Mouse (Mus musculus) spleen, adult 2 months (tissue): ENCODE results near the gene Mkrn1. TPM values are rescaled to one million over a fixed set of nuclear protein-coding genes. Genes with fewer than 3 reads are reported as not detected.
"Not testable (repeated sequence)": the region's sequence is repeated elsewhere in the genome, so short reads cannot be mapped to it uniquely, and the experiment has no call there.

Experiments used
- DNase-seq, 2 experiments: peaks; one replicate each; pipeline versions ENCODE4 v3.0.0 to v3.0.0-alpha.2; 2012 to 2021; ENCODE audit warnings: low spot score in 2 of 2, low read depth in 1 of 2
- H3K27ac ChIP-seq: fragments of 200-500 bp; 2 replicates; pipeline ENCODE4 v1.5.1; 2012; ENCODE audit warnings: low read length, inconsistent platforms; ENCODE audit not compliant: insufficient read depth
- H3K27me3 ChIP-seq: fragments of 200-500 bp; 2 replicates; pipeline ENCODE4 v1.6.1; 2012; ENCODE audit warnings: mild to moderate bottlenecking, moderate library complexity, low read length, inconsistent platforms; ENCODE audit not compliant: control insufficient read depth, insufficient read depth
- H3K36me3 ChIP-seq: fragments of 200-500 bp; 2 replicates; pipeline ENCODE4 v1.6.1; 2012; ENCODE audit warnings: mild to moderate bottlenecking, low read length, inconsistent platforms; ENCODE audit not compliant: control insufficient read depth, insufficient read depth
- H3K4me1 ChIP-seq: fragments of 200-500 bp; 2 replicates; pipeline ENCODE4 v1.6.1; 2011; ENCODE audit warnings: inconsistent platforms; ENCODE audit not compliant: control insufficient read depth, insufficient read depth, insufficient read length
- H3K4me3 ChIP-seq: fragments of 200-500 bp; 2 replicates; pipeline ENCODE4 v1.5.1; 2011; ENCODE audit warnings: mild to moderate bottlenecking, inconsistent platforms; ENCODE audit not compliant: insufficient read depth, insufficient read length; ENCODE audit errors: extremely low read depth
- CTCF ChIP-seq: fragments of 200-500 bp; IDR thresholded peaks from 2 replicates; pipeline ENCODE4 v1.5.1; 2011; ENCODE audit warnings: mild to moderate bottlenecking, inconsistent platforms; ENCODE audit not compliant: insufficient read depth, insufficient read length, insufficient replicate concordance; ENCODE audit errors: extremely low read depth
- POLR2A ChIP-seq: fragments of 200-500 bp; IDR thresholded peaks from 2 replicates; pipeline ENCODE4 v1.6.1; 2011; ENCODE audit warnings: low read depth, low read length, inconsistent platforms
- WGBS: fragments of 180-500 bp; shearing (Covaris S2); methylation state at CpG from one replicate; pipeline ENCODE4 v1.1.7; 2018; 5-methylcytosine and 5-hydroxymethylcytosine counted together
- polyA plus RNA-seq: library from polyadenylated mRNA; depleted of rRNA; stranded (reverse); fragments of >200 nt; gene quantifications from 2 replicates; pipeline ENCODE4 v1.2.3, GENCODE M21; 2012

The Mkrn1 gene
- polyA plus RNA-seq, 1 experiment = 131 TPM

DNA sequence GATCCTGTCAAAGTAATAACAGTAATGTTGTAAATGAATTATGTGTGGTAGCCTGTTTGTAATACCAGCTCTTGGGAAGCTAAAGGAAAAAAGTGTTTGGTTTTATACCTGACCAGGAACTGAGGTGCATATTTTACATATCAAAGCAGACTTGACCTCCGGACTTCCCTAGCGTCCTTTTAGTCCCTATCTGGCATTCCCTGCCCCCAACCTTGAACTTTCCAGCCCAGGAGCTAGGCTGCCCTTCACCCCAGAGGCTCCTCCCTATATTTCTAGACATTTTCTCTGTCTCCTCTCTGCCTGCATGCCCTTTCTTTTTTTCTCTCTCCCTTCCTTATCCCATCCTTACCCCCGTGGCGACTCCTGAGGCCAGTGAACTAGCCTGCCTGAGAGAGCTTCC, 605 bp upstream of the Mkrn1 start:
- Histone ChIP-seq H3K4me1 (no peaks in the 10 kb centered on the region; the same call in 1 of the 2 replicates), H3K4me3 (no peak overlapping the region), H3K27ac (no peak overlapping the region), H3K27me3 (no peaks in the 10 kb centered on the region), H3K36me3 (no peaks in the 10 kb centered on the region)
- no peak for DNase-seq
- WGBS = 73% methylated on average over 4 of the region's 4 CpGs
- TF ChIP-seq POLR2A = no peak
- TF ChIP-seq CTCF = no peak

DNA sequence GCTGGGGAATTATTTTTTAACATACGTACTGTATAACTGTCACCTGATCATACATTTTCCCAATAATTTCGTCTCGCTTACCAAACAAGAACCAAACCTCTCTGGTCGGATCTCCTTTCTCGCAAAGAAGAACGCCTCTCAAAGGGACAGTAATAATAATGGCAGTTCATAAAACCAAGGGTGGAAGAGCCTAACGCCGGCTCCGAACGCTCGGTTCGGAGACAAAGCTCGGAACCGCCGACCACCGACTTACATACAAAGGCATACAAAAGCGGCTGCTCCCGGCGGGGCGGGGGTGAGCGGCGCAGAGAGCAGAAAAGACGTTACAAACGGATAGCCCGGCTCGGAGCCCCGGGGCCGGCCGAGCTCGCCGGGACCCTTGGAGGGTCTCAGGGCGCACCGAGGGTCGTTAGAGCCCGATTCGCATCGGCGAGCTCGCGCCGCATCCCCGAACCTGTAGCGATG, 844 bp downstream of the Mkrn1 start:
- TF ChIP-seq CTCF (no peak), POLR2A (no peak)
- under 1% methylated on average over 43 of the region's 43 CpGs for WGBS
- Histone ChIP-seq H3K4me3 (peak overlapping the region; percentile 70), H3K4me1 (no peaks in the 10 kb centered on the region; the same call in 1 of the 2 replicates), H3K27ac (peak overlapping the region; percentile 77), H3K36me3 (no peaks in the 10 kb centered on the region), H3K27me3 (no peaks in the 10 kb centered on the region)
- DNase-seq = no peak

DNA sequence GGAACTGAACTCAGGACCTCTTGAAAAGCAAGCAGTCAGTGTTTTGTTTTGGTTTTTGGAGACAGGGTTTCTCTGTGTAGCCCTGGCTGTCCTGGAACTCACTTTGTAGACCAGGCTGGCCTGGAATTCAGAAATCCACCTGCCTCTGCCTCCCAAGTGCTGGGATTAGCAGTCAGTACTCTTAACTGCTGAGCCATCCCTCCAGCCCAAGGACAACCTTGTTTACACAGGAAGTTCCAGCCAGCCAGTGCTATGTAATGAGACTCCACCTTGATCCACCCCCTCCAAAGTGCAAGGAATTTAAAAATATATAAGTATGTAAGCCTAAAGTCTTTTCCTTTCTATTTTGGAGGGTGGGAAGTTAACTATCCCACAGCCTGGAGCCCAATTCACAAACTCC, 3.6 kb downstream of the Mkrn1 start:
- DNase-seq, H3K27me3 ChIP-seq, H3K4me3 ChIP-seq, H3K36me3 ChIP-seq, H3K4me1 ChIP-seq, H3K27ac ChIP-seq: not testable (repeated sequence)

DNA sequence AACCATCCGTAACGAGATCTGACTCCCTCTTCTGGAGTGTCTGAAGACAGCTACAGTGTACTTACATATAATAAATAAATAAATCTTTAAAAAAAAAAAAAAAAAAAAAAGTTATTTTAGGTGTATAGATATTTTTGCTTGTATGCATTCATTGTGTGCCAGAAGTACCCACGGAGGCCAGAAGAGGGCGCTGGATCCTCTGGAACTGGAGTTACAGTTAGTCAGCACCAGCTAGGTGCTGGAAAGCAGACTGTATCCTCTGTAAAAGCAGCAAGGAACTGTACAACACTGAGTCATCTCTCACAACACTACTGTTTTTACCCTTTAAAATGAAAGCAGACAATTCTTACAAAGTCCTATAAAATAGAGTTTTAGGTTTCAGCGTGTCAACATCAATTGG, 4.5 kb downstream of the Mkrn1 start:
- DNase-seq = peak; percentile 45 to 61

DNA sequence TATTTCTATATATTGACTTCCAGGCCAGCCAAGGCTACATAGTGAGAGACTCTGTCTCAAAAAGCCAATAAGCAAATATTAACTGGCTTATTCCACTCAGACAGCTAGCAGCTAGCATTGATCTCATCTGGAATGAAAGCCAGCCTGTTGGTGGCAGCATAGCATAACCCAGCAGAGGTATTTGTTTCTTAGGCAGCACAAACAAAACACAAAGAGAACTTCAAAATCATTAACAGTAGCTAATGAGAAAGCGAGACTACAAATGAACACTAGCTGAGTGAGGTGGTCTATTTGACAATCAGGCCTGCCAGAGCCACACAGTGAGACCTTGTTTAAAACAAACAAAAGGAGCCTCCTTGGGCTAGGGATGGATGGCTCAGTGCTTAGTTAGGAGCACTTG, 6.2 kb downstream of the Mkrn1 start:
- no peak for TF ChIP-seq POLR2A
- TF ChIP-seq CTCF = no peak
- Histone ChIP-seq H3K4me3 (no peak overlapping the region), H3K27me3 (no peaks in the 10 kb centered on the region), H3K4me1 (peaks cover 2% of the 10 kb centered on the region; the same call in 1 of the 2 replicates), H3K36me3 (peaks cover 5% of the 10 kb centered on the region; the same call in 1 of the 2 replicates), H3K27ac (no peak overlapping the region)
- DNase-seq = no peak
- 90% methylated on average over 1 of the region's 1 CpGs for WGBS

More for the DNA sequence above, 4.5 kb downstream of the Mkrn1 start:
- WGBS = 59% methylated on average over 3 of the region's 5 CpGs
- no peak for TF ChIP-seq POLR2A
- TF ChIP-seq CTCF = peak; percentile 49; the same call in 1 of the 2 replicates
- H3K27me3 ChIP-seq = no peaks in the 10 kb centered on the region
- H3K36me3 ChIP-seq = no peaks in the 10 kb centered on the region
- no peaks in the 10 kb centered on the region; the same call in 1 of the 2 replicates for H3K4me1 ChIP-seq
- no peak overlapping the region for H3K27ac ChIP-seq
- H3K4me3 ChIP-seq = no peak overlapping the region

DNA sequence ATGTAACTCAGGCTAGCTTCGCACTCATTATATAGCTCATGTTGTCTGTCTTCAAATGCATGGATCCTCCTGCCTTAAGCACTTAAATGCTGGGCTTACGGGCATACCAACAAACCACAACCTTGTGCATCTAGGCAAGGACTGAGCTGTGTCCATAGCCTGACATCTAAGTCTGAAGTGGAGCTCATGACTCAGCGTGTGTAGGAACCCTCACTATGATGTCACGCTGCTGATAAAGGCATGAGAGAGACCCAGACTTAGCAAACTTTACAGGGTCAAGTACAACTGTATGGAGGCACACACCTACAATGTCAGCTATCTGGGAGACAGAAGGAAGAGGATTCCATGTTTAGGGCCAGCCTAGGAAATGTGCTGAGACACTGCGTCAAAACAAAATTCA, 13.8 kb downstream of the Mkrn1 start:
- Histone ChIP-seq H3K27me3 (no peaks in the 10 kb centered on the region), H3K4me1 (peaks cover 3% of the 10 kb centered on the region; the same call in 1 of the 2 replicates), H3K27ac (no peak overlapping the region), H3K36me3 (peaks cover 21% of the 10 kb centered on the region), H3K4me3 (no peak overlapping the region)
- 93% methylated on average over 5 of the region's 5 CpGs for WGBS
- DNase-seq = no peak
- TF ChIP-seq POLR2A (no peak), CTCF (no peak)

DNA sequence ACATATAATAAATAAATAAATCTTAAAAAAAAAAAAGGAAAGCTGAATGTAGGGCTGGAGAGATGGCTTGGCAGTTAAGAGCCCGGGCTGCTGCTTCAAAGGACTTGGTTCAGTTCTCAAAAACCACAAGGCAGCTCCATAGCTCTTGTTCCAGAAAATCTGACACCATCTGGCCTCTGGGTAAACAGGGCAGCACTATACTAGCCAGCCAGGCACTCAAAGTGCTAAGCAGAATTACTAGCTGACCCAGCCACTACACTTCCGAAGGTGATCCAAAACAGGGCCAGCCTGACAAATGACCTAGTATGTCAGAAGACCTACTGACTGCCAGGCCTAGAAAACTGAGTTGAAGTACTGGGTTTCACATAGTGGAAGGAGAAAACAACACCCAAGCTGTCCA, 17.1 kb downstream of the Mkrn1 start:
- 89% methylated on average over 2 of the region's 2 CpGs for WGBS
- Histone ChIP-seq H3K4me3 (no peak overlapping the region), H3K27ac (no peak overlapping the region), H3K36me3 (peaks cover 30% of the 10 kb centered on the region), H3K4me1 (no peaks in the 10 kb centered on the region), H3K27me3 (no peaks in the 10 kb centered on the region)
- DNase-seq = no peak
- no peak for TF ChIP-seq CTCF
- TF ChIP-seq POLR2A = no peak
